Mouse (Mus musculus) c-Kit-positive CD71-positive TER-119-negative erythroid progenitor cells, embryonic 14.5 days (primary cell): ENCODE results near the gene Fbxl5.
A peak's percentile ranks its signal among the peaks of the same experiment; 100 is the strongest.

ENCODE experiments used
- DNase-seq: peaks from one replicate; pipeline ENCODE4 v3.0.0-alpha.2; 2013; ENCODE audit warnings: low read depth

Fbxl5 gene

DNA sequence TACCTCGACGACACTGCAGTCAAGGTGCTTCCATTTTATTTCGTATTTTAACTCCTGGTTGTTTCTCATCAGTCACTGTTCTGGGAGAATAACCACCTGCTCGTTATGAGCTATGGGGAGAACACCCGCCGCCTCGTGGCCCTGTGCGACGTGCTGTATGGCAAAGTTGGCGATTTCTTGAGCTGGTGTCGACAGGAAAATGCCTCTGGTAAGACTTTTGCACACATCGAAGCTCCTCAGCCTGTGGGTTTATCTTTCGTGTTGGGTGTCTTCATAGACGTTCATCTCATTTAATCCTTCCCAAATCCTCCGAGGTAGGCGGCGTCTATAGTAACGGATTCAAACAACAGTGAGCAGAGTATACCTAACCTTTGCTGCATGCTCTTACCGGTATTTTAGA lies at the start of gene Fbxl5:
Gene Fbxl5, minus strand, starts transcription at position 101 of the 400 bp plus-strand sequence.
- no peak for DNase-seq

DNA sequence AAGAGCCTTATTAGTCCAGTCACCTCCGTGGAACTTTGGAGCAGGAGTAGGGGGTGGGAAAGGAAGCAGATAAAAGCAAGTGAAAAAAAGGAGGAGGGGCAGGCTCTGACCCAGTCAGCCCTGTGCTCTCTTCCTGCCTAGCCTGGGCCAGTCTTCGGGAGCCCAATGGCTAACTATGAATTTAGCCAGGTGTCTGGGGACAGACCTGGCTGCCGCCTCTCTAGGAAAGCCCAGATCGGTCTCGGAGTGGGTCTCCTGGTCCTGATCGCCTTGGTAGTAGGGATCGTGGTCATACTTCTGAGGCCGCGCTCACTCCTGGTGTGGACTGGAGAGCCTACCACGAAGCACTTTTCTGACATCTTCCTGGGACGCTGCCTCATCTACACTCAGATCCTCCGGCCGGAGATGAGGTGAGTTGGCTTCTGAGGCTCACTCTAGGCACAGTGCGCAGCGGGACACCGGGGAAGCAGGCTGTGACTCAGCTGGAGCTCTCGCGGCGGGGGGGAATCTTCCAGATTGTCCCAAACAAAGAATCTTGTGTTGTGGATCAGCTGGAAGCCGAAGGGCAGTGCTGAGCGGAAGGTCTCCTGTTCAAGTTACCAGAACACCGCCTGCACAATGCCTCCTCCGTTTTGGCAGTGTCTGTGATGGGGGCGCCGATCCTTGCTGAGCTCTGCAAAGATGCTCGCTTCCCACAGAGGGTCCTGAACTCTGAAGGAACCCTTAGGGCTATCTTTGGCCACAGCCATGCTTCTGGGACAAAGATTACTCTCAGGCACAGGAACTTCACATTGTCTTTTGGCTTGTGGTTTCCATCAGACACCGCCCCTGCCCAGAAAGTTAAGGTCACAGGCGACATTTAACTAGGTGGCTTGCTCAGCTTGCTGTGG lies 47.5 kb upstream of the Fbxl5 start:
- no peak for DNase-seq

DNA sequence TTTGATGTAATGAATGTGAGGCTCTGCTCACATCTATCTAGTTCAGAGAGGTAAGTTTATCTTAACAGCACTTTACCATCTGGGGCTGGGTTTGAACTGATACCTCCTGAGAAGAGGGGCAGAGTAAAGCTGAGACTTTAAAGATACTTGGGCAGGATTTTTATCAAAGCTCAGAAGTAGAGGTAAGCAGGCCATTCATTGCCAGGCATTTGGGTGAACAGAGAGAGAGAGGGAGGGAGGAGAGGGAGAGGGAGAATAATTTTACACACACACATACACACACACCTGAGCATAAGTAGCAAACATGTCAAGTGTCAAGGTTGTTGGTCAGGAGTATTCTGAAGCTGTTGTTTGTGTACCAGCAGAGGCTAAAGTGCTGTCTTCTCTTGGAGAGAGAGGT lies 46.8 kb upstream of the Fbxl5 start, which contains the start of gene Cd38:
Gene Cd38, plus strand, starts transcription at position 301 of the 400 bp plus-strand sequence.
- no peak for DNase-seq

DNA sequence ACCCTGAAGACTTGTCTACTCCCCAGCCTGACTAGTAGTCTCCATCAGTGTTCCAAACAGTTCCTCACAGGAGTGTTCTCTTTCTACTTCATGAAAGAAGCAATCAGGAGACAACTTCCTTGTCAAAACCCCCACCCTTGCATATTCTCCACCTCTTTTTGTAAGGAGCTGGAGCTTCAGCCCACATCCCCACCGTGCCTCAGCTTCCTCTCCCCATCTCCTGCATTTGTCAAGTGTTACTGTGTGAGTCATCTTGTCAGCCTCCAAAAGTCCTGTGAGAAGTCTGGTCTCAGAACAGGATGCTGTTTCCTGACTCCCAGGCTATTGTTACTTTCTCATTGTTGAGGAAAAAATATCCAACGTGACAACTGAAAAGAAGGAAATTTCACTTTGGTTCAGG lies 43.9 kb upstream of the Fbxl5 start:
- no peak for DNase-seq

DNA sequence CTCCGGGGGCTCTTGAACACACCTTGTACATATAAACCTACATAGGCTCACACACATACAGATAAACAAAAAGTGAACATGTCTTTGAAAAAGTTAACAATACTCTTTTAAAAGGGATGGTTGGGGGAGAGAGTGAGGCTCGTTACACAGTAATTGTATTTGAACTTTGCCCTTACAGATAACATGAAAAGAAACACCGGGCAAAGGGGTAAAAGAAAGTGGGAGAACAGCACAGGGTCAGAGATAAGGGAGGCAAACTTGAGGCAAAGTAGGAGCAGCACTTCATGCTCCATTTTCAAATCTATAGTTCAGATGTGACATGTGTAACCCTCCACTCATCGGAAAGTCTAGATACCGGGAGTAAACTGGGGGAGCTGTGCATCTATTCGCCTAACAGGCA lies 42.2 kb upstream of the Fbxl5 start:
- DNase-seq: no peak

DNA sequence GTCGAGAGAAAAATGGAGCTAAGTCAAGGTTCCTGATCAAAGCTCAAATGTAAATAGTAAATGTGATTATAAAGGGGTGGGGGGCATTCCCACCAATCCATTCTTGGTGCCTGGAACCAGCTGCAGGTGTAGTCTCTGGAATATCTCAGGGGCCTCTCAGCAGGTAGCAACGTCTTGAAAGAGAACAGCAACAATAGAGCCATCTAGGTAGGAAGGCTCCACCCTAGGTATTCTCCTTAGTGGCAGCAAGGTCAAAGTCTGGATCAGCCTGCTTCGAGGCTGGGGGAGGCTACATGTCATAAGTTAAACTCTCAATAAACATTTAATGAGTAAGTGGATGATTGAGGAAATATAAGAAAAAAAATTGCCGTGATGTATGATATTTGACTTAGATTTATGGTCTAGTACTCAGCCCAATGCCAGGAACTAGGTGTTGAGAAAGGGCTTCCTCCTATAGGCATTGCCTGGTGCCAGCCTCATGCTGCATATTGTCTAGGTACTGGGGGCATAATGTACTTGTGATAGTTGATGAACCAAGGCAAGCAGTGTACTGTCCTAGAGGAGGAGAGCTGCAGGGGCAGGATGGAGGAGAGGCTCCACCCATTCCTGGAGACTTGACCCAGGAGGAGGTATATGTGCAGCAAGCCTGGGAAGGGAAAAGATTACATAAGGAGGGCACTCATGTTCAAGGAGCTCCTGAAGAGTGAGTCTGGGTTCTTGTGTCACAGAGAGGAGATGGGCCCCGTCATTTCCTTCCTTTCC lies 39.4 kb upstream of the Fbxl5 start:
- DNase-seq: no peak

DNA sequence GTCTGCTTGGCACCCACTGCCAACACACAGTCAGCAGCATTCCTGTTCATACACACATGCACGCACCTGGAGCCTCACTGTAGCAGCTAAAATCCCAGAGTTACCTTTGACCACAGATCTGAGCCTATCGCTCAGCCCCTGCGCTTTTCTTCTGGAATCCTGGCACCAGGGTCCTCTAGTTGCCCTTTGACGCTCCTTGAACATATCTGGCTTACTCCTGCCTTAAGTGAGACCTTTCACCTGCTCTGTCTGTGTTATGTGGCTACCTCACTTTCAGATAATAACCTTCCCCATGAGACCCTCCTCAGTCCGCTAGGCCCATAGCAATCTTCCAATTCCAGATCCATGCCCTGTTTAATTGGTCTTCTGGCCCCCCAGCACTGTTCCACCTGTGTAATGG lies 38.7 kb upstream of the Fbxl5 start:
- no peak for DNase-seq

DNA sequence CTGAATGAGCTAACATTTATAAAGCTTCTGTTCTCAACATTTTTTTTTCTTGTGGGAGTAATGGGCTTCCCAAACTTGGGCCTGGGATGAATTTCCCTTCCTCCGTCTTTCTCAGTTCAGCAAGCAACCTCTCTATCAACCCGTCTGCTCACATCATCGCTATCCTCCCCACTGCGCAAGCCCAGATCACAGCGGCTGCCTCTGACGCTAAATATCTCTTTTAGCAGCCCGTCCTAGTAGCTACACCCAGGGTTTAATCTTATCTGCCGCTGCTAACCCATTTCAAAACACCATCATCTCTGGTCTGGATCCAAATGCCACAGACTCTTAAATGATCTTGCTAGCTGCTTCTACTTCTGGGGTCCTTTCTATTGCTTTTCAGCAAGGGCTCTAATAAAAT lies 38.2 kb upstream of the Fbxl5 start:
- no peak for DNase-seq

DNA sequence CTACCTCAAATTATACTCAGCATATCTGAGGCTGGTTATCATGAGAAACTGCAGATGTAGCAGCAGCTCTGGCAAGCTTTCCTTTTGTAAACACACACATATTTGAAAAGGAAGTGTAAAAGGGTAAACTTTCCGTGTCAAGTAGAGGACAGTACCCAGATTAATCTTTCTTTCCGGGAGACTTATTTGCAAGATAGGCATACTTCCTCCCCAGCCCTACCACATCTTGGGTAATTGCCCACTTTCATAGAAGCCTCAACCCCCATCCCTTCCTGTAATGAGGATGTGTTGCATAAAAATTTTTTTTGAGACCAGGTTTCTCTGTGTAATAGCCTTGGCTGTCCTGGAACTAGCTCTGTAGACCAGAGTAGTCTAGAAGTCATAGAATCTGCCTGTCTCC lies 34.3 kb upstream of the Fbxl5 start:
- no peak for DNase-seq

DNA sequence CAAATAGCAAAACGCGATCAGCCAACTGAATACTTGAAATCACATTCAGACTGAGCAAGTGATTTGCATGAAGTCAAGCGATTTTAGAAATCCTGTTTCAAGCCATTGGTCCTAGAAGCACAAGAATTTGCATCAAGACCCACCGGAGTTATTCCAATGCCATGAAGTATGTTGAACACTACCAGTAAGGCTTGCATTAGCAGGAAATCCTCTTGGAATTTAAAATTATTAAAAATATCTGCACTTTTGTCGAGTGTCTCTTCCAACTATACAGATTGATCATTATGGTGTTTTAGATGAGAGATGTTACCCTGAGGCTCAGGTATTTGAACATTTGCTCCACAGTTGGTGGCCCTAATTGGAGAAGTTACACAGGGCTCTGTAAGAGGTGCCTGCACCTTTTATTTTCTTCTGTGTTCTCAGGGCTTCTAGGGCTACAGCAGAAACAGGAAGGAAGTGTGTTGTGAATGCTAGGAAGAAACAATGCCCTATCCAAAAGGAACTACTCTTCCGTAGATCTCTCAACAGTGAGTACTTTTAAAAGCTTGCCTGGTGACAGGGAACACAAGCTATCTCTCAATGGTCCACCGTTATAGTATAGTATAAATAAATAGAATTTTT lies 32.5 kb upstream of the Fbxl5 start:
- no peak for DNase-seq

DNA sequence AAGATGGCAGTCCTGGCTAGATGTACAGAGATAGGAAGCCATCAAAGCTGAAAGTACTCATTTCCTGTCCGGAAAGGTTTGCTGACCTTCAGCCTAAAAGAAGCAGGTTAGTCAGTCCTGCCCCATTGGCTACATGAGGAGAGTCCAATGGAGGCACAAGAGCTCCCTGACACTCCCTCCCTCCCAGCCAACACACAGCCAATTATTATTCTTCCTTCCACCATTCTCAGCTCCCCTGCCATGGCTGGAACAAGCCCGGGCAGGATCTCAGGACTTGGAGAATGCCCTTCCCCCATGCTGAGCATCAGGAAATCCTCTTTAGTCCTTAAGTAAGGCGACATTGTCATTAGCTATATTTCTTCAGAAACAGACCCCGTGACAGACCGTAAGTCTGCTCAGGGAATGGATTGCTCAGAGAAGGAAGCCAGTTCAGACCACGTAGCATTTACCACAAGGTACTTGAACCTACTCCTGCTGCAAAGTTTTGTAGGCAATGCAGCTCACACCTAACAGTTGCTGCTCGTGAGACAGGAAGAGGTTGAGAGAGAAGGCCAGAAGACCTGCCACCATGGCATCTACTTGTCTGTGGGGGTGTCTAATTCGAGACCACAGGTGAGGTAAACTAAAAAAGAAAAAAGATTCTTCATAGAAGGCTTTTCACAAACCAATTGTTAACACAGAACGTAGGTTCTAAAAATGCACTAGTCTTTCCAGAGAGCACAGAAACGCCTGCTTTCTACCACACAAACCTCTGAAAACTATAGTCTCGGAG lies 31.8 kb upstream of the Fbxl5 start:
- no peak for DNase-seq

DNA sequence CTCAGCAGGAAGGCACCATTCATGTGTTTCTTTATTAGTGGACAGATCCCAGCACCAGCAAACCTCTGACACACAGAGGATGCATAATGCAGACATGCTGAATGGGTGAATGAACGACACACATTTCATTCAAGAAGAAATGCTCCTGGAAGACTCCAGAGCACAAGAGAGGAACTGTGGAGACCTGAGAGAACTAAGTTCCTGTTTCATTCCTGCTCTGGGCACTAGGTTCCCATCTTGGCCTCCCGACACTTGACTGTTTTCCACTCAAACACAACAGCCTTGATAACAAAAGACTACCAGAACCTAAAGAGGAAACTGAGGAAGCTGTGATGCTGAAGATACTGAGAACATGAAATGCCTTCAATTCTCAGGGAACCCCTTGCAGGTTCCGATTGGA lies 26.8 kb upstream of the Fbxl5 start:
- DNase-seq: no peak

DNA sequence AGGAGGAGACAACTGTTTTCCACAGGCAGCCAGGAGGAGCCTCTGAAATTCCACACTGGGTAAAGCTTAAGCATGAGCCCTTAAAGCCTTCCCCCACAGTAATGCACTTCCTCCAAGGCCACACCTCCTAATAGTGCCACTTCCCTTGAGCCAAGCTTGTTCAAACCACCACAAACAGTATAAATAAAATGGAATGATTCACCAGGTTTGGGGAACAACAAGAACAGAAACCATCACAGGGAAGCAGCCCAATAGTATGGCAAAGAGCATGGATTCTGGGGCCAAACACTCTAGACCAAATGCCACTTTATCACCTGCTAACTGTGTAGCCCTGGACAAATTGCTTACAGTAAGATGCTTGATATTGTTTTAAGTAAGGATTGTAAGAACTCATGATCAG lies 26.1 kb upstream of the Fbxl5 start:
- DNase-seq: no peak

DNA sequence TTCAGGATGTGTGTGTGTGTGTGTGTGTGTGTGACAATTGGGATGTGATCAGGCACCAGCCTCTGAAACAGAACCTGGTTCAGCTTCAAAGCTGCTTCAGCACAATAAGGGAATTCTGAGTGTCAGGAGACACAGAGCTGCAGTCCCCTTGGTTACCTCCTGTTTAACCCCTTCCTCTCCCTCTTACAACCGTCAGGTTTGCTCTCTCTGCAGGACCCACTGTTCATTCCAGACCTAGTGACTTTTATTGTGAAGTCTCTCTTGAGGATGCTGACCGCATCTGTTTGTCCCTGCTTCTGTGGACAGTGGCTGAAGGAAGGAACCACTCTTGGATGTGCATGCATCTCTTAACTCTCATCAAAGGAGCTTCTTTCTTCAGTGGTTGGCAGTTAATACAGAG lies 24.8 kb upstream of the Fbxl5 start:
- no peak for DNase-seq

DNA sequence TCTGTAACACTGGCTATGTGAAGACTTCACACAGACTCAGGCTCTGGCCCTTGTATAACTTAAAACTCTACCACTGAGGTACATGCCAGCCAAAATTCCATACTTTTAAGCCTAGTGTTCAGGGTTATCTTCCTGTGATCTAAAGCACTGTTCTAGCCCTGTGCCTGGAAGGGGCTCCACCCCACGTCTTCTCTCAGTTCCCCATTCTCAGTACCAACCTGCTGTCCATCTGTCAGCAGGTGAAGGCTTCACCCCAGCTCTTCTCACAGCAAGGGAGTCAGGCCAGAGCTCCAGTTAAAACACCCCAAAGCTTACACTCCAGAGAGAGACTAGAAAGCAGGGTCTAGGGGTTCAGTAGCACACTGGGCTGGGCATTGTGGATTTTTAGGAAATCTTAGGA lies 24.2 kb upstream of the Fbxl5 start:
- DNase-seq: no peak

DNA sequence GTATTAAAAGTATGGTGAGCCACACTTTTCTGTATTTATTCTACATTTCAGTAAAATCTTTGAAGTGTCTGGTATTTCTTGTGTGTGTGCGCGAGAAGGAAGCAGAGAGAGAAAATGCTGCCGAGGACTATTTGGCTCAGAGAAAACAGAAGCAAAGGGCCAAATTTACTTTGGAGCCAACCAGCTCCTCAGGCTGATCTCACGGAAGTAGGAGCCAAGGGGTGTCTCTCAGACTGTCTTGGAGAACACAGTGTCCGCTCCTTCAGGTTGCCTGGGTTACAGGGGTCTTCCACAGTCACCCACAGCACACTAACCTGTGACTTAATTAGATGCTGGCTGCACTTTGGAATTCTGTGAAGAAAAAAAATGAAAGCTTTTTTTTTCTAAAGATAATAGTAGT lies 23.6 kb upstream of the Fbxl5 start:
- no peak for DNase-seq

DNA sequence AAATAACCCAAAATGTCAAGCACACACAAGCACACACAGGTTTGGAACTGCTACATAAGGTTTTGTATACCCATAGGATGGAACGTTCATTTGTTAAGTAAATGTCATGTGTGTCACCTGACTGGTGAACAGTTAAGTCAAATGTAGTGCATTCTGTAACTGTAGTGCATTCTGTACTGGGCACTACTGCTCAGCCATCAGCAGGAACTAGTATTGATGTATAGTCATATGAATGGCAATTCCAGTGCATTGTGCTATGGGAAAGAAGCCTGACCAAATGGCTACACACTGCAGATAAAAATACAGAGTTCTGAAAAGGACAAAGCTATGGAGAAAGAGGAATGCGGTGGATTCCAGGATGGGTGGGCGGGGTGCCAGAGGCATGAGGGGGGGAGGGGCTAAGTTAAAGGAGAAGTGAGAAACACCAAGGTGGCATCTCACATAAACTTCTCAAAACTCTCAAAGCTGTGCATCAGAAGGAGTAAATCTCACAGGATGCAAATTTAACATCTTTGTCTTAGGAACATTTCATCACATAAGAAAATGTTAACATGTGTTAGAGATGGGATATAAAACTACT lies 21.2 kb upstream of the Fbxl5 start:
- no peak for DNase-seq

DNA sequence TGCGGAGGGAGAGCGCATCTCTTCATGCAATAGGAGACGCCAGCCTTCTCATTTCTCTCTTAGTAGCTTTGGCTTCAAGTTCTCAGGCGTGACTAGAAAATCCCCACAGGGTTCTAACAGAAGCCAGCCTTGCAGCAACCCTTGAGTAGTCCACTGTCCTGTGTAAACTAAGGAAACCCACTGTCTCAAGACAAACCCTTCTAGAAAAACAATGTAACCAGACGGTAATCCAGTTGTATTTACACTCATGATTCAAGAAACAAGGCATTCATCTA lies 20.5 kb upstream of the Fbxl5 start:
- DNase-seq: no peak

DNA sequence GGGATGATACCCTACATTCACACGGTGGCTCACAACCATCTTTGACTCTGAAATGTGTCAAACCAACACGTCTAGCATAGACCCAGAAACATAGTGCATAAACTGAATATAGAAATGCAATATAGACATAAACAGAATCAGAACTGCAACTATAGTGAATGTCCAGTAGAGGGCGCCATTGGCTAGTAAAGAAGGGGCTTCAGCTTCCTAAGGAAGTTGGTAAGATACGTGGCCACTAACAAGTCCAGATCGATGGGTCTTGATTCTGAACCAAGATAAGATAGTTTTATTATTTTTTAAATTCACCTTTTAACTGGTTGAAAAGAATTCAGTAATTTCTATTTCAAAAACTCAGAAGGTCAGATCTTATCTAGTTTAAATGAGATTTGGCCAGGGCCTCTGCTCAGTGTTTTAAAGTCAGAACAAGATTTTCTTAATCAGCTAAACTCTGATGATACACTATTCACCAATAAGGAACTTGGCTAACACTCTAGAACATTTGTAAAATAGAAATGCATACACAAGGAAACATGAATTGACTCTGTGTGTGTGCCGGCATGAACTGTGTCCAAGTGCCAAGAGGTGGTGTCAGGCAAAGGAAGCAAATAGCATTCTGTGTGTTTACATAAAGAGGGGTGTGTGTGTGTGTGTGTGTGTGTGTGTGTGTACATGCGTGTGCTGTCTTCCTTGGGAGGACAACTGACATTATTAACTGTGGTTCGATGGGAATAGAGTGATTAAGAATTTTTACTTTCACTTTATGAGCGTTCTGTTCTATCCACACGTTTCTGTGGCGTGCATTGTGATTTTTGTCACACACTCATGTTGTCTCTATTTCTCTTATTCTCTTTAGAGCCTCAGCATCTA lies 19.9 kb upstream of the Fbxl5 start:
- DNase-seq: peak; percentile 48

DNA sequence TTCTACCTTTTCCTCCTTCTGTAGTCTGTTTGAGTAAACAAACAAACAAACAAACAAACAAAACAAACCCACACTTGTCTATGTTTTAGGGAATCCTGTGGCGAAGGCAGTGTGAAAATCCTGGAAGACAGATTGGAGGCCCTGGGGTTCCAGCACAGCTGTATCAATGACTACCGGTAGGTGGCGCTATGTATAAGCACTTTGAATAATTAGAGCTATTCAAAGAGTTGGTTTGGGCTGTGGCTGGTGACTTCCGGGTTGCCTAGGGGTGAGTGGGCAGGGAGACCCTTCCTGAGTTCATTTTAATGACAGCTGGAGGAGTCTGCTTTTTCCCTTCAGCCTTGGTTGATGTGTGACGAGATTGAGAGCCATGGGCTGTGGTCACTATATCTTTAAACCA lies 15.9 kb upstream of the Fbxl5 start:
- DNase-seq: peak; percentile 28

DNA sequence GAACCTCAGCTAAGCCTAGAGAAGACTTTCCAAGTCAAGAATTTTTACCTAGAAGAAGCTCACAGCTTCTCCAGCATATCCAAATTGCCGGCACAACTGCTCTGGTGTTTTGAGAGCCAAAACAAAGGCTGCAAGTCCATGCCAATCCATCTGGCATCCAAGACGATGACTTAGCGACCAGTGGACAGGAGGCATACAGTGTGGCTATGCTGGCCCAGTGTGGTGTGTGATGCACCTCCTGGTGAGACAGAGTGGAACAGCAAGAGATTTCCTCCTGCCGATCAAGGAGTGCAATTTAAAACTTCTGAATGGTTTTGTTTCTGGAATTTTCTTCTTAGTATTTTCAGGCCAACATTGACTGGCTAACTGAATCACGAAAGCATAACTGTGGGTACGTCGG lies 15.2 kb upstream of the Fbxl5 start:
- DNase-seq: no peak
